Mouse (Mus musculus): ENCODE measurements around the gene Olfr78. TPM values are rescaled to one million over a fixed set of nuclear protein-coding genes. Genes with fewer than 3 reads are reported as not detected.

Olfr78 gene
- total RNA-seq (2017), result not detected in 2 replicates

DNA sequence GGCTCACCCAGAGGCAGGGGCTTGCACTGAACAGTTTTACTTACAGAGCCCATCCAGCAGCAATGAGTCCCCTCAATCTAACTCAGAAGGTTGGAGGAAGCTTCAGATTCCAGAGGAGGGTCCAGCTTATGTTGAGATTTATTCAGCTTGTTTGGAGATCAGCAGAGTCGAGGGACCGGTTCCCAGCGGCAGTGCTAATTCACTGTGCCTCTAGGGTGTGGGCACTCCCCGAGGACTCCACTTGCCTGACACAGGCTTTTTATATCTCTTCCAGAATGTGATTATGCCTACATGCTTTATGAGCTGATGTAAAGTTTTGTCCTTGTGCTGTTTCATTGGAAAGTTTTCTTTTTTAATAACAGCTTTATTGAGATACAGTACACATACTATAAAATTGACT is at the start of gene Olfr78, which contains the start of gene Olfr560:
Gene Olfr78, minus strand, starts transcription at position 206 of the 400 bp plus-strand sequence.
Gene Olfr560, minus strand, starts transcription at position 101 of the 400 bp plus-strand sequence.
- ATAC-seq (replicated peaks; ENCODE audit: low read depth, poor library complexity, severe bottlenecking), result no peak

GRCm38 (mm10) chr7:102803180-102803579 is 43.9 kb upstream of the Olfr78 start, which contains the start of gene Olfr564:
TSS of gene Olfr564 (plus strand) at chr7:102803480.
- ATAC-seq (replicated peaks; ENCODE audit: low read depth, poor library complexity, severe bottlenecking), result no peak

DNA sequence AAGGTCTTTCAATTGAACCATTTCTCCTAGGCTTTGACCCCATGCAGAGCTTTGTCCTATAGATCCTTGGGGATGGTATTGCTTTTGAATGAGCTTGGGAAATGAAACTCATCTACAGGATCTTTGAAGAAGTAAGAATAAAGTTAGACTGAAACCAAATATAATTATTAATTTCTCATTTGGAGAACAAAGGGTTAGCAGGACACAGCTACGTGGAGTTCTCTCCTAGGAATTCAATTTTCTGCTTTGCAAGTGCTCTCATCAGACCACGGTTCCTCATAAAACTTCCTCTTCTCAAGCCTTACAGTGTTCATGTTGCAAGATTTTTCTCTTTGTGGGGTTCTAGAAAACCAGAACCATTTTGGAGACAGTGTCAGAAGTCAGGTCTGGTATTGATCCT is 11.7 kb upstream of the Olfr78 start, which contains the start of gene Olfr561:
Gene Olfr561, plus strand, starts transcription at position 301 of the 400 bp plus-strand sequence.
- ATAC-seq (replicated peaks; ENCODE audit: low read depth, poor library complexity, severe bottlenecking), result no peak

DNA sequence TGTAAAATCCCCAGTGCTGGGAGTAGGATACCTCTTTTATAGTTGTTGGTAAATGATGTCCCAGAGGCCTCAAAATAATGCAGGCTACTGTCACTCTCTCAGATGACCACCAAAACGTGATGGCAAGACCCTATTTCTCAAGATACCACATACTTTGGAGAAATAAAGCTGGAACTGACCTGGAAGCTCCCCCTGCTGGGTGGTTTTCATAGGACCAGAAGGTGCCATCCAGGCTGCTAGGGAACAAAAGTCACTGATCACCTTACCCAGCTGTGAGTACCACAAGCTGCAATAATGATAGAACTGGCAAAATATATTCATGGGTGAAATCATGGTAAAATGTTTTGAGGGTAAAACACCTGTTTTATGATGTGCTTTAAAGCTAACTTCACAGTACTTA is 7.2 kb downstream of the Olfr78 start:
- peak; percentile 47; the same call in 1 of the 2 replicates for ATAC-seq (replicated peaks; ENCODE audit: low read depth, poor library complexity, severe bottlenecking)

- no peak for ATAC-seq (replicated peaks; ENCODE audit: low read depth, poor library complexity, severe bottlenecking)
Observed at GRCm38 (mm10) chr7:102737705-102738104, 21.6 kb downstream of the Olfr78 start.

DNA sequence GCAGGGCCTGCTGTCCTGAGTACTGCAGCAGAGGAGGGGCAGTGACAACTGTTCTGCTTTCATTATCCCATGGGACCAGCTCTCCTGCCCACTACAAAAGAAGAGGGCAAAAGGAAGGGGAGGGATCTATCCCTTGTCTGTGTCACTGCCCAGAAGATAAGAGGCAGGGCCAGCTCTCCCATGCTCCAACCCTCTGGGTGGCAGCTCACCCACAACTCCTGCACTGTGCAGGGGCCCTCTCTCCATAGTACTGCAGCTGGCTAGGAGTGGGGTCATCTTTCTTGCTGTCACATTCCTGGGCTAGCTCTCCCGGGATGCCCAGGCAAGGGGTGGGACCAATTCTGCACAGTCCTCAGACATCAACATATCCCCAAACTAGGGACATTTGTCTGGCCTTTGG is 25.5 kb downstream of the Olfr78 start:
- ATAC-seq (replicated peaks; ENCODE audit: low read depth, poor library complexity, severe bottlenecking), result no peak

GRCm38 (mm10) chr7:102727391-102727790 is 31.9 kb downstream of the Olfr78 start, which contains the start of gene Olfr559:
TSS of gene Olfr559 (minus strand) at chr7:102727491.
- no peak for ATAC-seq (replicated peaks; ENCODE audit: low read depth, poor library complexity, severe bottlenecking)

- ATAC-seq (replicated peaks; ENCODE audit: low read depth, poor library complexity, severe bottlenecking), result no peak
Observed at GRCm38 (mm10) chr7:102718970-102719369, 40.3 kb downstream of the Olfr78 start, which contains the start of gene Olfr33. TSS of gene Olfr33 (minus strand) at chr7:102719070.

DNA sequence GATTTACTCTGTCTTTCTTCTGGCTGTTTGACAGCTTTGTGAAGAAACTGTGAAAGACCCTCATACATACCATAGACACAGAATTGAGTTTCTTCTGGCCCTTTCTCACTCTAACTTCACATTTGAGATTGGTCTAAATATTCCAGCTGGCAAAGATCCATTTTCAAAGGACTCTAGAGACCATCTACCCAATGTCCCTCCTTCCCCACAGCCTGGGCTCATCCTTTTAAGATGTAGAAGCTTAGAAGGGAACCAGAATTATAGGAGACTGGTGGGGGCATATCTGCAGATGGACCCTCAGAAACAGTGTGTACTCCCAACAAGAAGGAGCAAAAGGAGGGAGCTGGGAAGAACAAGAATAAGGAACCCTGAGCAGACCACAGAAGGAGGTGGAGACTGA is 57.4 kb downstream of the Olfr78 start, which contains the start of gene Olfr558:
Gene Olfr558, plus strand, starts transcription at position 301 of the 400 bp plus-strand sequence.
- ATAC-seq (replicated peaks; ENCODE audit: low read depth, poor library complexity, severe bottlenecking), result no peak

DNA sequence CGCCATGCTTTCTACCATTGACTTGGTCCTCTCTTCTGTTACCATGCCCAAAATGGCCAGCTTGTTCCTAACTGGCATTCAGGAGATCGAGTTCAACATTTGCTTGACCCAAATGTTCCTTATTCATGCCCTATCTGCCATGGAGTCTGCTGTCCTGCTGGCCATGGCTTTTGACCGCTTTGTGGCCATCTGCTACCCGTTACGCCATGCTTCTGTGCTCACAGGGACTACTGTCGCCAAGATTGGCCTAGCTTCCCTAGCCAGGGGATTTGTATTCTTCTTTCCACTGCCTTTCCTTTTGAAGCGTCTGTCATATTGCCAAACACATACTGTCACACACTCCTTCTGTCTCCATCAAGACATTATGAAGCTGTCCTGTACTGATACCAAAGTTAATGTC is 60.8 kb downstream of the Olfr78 start:
- ATAC-seq (replicated peaks; ENCODE audit: low read depth, poor library complexity, severe bottlenecking), result no peak

DNA sequence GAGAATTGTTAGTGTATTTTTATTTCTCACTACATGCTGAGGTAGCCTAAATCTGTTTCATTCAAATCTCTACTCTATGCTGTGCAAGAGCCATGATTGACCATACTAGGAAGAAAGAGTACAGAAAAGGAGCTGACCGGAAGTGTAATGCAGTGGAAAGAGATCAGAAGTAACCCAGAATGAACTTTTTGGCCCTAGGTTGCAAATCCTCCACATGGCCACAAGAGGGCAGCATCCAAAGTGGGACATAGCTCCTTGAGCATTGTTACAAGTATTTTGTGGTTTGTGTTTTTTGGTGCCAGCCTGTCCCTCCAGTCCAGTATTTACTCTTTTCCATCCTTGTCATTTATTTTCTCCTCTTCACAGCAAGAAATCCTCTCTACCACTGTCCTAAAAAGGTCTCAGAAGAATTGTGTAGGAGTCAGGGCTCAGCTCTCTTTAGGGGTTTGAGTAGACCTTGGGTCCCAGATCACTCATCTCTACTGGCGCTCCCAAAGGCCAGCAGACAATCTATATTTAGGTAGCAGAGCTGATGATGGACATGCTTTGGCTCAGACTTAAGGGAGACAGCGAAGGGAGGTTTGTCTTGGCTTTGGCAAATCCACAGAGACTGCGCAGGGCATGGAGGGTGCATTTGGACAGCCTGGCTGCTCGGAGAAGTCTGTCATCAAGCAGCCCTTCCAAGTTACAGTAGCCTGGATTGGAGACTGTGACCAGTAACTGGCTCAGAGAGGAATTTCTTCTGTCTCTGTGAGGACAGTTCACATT is 63.7 kb downstream of the Olfr78 start, which contains the start of gene Olfr557:
Gene Olfr557, plus strand, starts transcription at position 553 of the 768 bp plus-strand sequence.
- peak; percentile 93 for ATAC-seq (replicated peaks; ENCODE audit: low read depth, poor library complexity, severe bottlenecking)

Other genes with a start within 250 kb of the Olfr78 start
- not detected in 2 replicates for gene Olfr547, start 224.7 kb downstream of the Olfr78 start, total RNA-seq (2017)
- gene Olfr548-ps1, start 218.6 kb downstream of the Olfr78 start, total RNA-seq (2017), result not detected in 2 replicates
- not detected in 2 replicates for gene Olfr549, start 209.6 kb downstream of the Olfr78 start, total RNA-seq (2017)
- 31.7 and 33.6 TPM in 2 replicates for gene Trim21, start 194.0 kb downstream of the Olfr78 start, total RNA-seq (2017)
- 0.23 TPM in 1 of 2 replicates, not detected in the other for gene Olfr550, start 188.0 kb downstream of the Olfr78 start, total RNA-seq (2017)
- gene Olfr551, start 167.6 kb downstream of the Olfr78 start, total RNA-seq (2017), result not detected in 2 replicates
- gene Olfr552, start 161.7 kb downstream of the Olfr78 start, total RNA-seq (2017), result not detected in 2 replicates
- not detected in 2 replicates for gene Olfr553, start 141.3 kb downstream of the Olfr78 start, total RNA-seq (2017)
- not detected in 2 replicates for gene Olfr554, start 121.0 kb downstream of the Olfr78 start, total RNA-seq (2017)
- not detected in 2 replicates for gene Olfr555, start 100.6 kb downstream of the Olfr78 start, total RNA-seq (2017)
- gene Olfr556, start 94.6 kb downstream of the Olfr78 start, total RNA-seq (2017), result not detected in 2 replicates
- gene Trim68, start 72.1 kb downstream of the Olfr78 start, total RNA-seq (2017), result 8.2 and 10.7 TPM in 2 replicates
- not detected in 2 replicates for gene Olfr557, start 63.6 kb downstream of the Olfr78 start, total RNA-seq (2017)
- 0.14 TPM in 1 of 2 replicates, not detected in the other for gene Olfr558, start 57.3 kb downstream of the Olfr78 start, total RNA-seq (2017)
- not detected in 2 replicates for gene Olfr33, start 40.4 kb downstream of the Olfr78 start, total RNA-seq (2017)
- gene Olfr559, start 32.0 kb downstream of the Olfr78 start, total RNA-seq (2017), result not detected in 2 replicates
- gene Olfr560, start 105 bp downstream of the Olfr78 start, total RNA-seq (2017), result not detected in 2 replicates
- not detected in 2 replicates for gene Olfr561, start 11.8 kb upstream of the Olfr78 start, total RNA-seq (2017)
- not detected in 2 replicates for gene Olfr564, start 44.0 kb upstream of the Olfr78 start, total RNA-seq (2017)
- not detected in 2 replicates for gene Olfr566, start 99.3 kb upstream of the Olfr78 start, total RNA-seq (2017)
- gene Olfr568, start 117.7 kb upstream of the Olfr78 start, total RNA-seq (2017), result not detected in 2 replicates
- not detected in 2 replicates for gene Olfr569, start 131.4 kb upstream of the Olfr78 start, total RNA-seq (2017)
- not detected in 2 replicates for gene Olfr570, start 135.1 kb upstream of the Olfr78 start, total RNA-seq (2017)
- not detected in 2 replicates for gene Olfr571, start 158.1 kb upstream of the Olfr78 start, total RNA-seq (2017)
- not detected in 2 replicates for gene Olfr572, start 164.9 kb upstream of the Olfr78 start, total RNA-seq (2017)
- gene Olfr573-ps1, start 183.1 kb upstream of the Olfr78 start, total RNA-seq (2017), result not detected in 2 replicates
- gene Olfr574, start 189.0 kb upstream of the Olfr78 start, total RNA-seq (2017), result not detected in 2 replicates
- not detected in 2 replicates for gene Olfr575, start 199.3 kb upstream of the Olfr78 start, total RNA-seq (2017)
- gene Olfr576, start 203.2 kb upstream of the Olfr78 start, total RNA-seq (2017), result not detected in 2 replicates
- not detected in 2 replicates for gene Olfr577, start 216.5 kb upstream of the Olfr78 start, total RNA-seq (2017)
- gene Olfr578, start 229.9 kb upstream of the Olfr78 start, total RNA-seq (2017), result not detected in 2 replicates

Measured in common myeloid progenitor, adult 5-6 weeks (primary cell).